Mouse (Mus musculus) gastrocnemius, adult 2 months (tissue): Measurements from ENCODE around the gene Zfp637. TPM values are rescaled to one million over a fixed set of nuclear protein-coding genes. Genes with fewer than 3 reads are reported as not detected.

ENCODE experiments used
- DNase-seq: peaks from one replicate; pipeline ENCODE4 v3.0.0; 2022
- H3K27ac ChIP-seq: fragments of 200-600 bp; 2 replicates; pipeline ENCODE4 v1.8.1; 2022; ENCODE audit warnings: mild to moderate bottlenecking
- H3K4me3 ChIP-seq: fragments of 200-600 bp; 2 replicates; pipeline ENCODE4 v1.8.1; 2022; ENCODE audit warnings: mild to moderate bottlenecking, moderate library complexity
- CTCF ChIP-seq: fragments of 200-600 bp; IDR thresholded peaks from 2 replicates; pipeline ENCODE4 v1.8.1; 2022; ENCODE audit warnings: antibody characterized with exemption, mild to moderate bottlenecking, moderate library complexity
- intact Hi-C: fragments of 180-260 bp; cut with DNase I; formaldehyde crosslinking; loops from one replicate; pipeline ENCODE4 v1.15.1; 2025
- long read RNA-seq, 2 experiments: library from polyadenylated mRNA; stranded (forward); transcript quantifications; one replicate each; pipeline ENCODE4 v2.0.0; 2021
- total RNA-seq, 2 experiments: library from RNA; stranded (reverse); gene quantifications; 2 replicates each; pipeline ENCODE4 v1.2.3; 2021

The Zfp637 gene
- 10 to 100 TPM; 39.9 to 42.3 TPM for total RNA-seq
- long read RNA-seq, experiment 1, transcript Zfp637-202 (3 exons, 421 nt) = minor isoform, 6 of 33 reads
- long read RNA-seq, experiment 1, transcript Zfp637-210 (3 exons, 1,098 nt) = major isoform, 18 of 33 reads
- long read RNA-seq, experiment 1, partial matches to known transcripts = 0 of 33 reads
- long read RNA-seq, experiment 1, other reads (novel, unspliced or antisense) = 2 of 33 reads
- long read RNA-seq, experiment 2, transcript Zfp637-202 (3 exons, 421 nt) = minor isoform, 5 of 33 reads
- long read RNA-seq, experiment 2, transcript Zfp637-210 (3 exons, 1,098 nt) = major isoform, 20 of 33 reads
- long read RNA-seq, experiment 2, partial matches to known transcripts = 0 of 33 reads
- long read RNA-seq, experiment 2, other reads (novel, unspliced or antisense) = 1 of 33 reads

DNA sequence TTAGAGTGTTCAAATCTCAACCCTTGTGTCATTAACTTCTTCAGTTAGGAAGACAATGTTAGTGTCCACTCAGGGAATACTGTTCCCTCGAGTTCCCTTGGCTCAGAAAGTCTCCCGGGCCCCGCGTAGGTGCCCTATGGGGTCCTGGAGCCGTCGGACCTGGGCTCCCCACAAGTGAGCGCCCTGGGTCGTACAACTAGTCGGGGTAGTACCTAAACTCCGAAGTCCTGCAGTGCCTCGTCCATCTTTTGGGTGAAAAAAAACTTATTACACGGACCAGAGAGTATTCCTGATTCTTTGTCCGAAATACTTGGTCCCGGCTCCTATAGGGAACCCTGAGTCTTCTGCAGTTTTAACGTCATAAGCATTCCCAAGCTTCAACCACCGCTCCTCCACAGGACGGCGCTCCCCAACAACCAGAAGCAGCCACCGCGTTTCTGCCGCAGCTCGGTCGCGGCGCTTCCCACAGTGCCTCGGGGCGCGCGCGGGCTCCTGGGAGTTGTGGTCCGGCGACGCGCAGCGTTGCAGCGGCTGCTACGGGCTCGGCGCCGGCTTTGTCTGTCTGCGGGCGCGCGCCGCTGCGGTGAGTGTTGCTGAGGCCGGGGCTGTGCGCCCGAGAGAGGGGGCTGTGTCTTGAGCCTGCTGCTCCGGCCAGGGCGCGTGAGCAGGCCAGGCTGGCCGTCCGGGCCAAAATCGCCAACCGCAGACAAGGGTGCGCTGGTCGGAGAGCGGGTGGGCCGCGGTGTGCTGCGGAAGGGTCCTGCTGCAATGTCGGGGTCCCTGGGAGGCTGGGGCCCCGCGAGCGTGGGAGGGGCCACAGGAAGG, at the start of gene Zfp637:
Gene Zfp637 (plus strand): TSS at position 495 of the 825 bp plus-strand sequence.
- H3K4me3 ChIP-seq = peak within 1 kb of the TSS; percentile 90
- peak within 1 kb of the TSS; percentile 97 for H3K27ac ChIP-seq
- peak; percentile 95 for DNase-seq
- TF ChIP-seq CTCF = peak; percentile 63
- intact Hi-C loops = loop anchor here (2.0 kb wide), 1 partner anchor 80 kb away; no protein-coding TSS in a partner anchor

DNA sequence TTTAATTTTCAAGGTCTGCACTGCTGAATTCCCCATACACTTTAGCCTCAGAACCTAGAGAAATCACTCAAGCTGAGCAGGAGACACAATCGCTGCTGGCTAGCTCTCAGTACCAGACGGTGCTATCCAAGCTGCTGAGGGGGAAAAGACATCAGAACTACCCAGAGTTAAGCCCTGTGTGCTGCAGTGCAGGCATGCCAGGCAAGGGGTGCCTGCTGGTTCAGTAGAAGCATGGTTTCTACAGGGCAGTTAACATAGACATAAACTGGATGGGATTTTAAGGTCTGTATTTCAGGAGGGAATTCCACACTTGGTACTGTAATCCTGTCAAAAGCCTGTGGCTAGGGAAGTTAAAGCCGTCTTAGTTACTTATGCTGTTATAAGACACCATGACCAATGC, 45.7 kb upstream of the Zfp637 start:
- DNase-seq = no peak
- TF ChIP-seq CTCF = no peak
- Histone ChIP-seq H3K27ac (no peak overlapping the region), H3K4me3 (no peak overlapping the region)
- intact Hi-C loops = no loop called here

DNA sequence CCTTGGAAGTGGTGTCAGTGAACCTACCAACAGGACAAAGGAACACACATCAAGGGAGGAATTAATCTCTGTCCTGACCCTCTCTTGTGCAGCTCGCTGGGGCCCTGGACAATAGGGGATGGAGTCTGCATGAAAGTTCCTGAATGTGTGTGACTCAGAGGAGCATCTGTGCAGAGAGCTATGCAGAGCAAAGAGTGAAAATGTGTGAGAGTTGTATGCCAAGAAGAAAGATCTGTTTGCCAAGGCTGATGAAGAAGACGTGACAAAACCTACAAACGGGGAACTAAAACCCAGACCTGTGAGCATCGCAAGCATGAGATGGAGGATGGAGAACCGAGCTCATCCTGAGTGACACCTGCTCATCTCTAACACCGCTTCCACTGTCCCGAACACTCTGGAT, 40.2 kb upstream of the Zfp637 start:
- no peak for DNase-seq
- Histone ChIP-seq H3K4me3 (no peak overlapping the region), H3K27ac (no peak overlapping the region)
- TF ChIP-seq CTCF = no peak
- intact Hi-C loops = no loop called here

DNA sequence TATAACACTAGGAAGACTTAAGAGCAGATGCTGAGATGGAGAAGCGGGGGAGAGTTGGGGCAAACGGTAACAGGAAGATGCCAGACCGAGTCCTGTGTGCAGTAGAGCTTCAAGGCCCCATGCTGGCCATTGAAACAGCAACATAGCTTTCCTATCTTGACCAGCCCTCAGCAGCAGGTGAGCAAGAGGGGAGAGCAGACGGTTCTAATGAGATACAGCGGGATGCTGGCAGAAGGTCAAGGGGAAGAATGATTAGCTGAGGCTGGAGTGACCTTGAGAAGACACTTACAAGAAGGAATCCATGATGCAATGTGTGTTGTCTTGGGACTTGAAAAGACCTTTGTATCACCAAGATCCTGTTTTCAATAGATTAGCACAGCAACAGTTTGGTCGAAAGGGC, 39.2 kb upstream of the Zfp637 start:
- no peak overlapping the region for H3K4me3 ChIP-seq
- TF ChIP-seq CTCF = no peak
- no peak overlapping the region for H3K27ac ChIP-seq
- intact Hi-C loops = no loop called here
- DNase-seq = no peak

DNA sequence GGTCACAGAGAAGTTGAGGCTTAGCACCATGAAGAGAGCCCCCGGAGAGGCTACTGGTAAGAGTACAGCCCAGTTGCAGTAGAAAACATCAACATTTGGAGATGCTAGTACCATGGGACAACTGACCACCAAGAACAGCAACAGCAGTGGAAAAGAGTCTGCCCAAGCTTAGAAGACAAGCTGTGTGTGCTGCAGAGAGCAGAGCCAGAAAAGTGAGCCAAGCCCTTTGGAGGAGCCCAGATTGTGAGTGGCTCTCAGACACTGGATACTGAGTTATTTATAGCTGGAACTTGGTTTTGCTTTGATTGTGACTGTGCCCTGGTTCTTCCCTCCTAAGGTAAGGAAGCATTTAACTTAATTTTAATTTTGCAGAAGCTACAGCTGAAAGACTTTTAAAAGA, 33.2 kb upstream of the Zfp637 start:
- Histone ChIP-seq H3K27ac (peak overlapping the region; percentile 79), H3K4me3 (peak overlapping the region; percentile 48)
- intact Hi-C loops = no loop called here
- DNase-seq = peak; percentile 69
- TF ChIP-seq CTCF = no peak

DNA sequence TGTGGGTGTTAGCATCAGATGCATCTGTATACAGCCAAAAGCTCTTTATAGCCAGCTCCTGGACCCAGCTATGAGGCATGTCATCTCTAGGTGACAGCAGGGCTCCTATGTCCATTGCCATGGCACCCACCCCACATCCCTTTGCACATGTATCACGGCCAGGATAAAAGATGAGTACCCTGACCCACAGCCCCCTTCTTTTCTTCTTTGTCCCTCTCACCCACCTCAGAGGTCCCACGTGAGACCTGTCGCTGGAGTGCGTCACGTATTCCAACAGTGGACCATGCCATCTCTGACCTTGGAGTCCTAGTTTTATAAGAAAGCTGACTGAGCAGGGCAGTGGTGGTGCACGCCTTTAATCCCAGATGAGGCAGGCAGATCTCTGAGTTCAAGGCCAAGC, 31.2 kb upstream of the Zfp637 start:
- no peak for DNase-seq
- H3K27ac ChIP-seq = no peak overlapping the region
- intact Hi-C loops = no loop called here
- TF ChIP-seq CTCF = no peak
- H3K4me3 ChIP-seq = no peak overlapping the region

DNA sequence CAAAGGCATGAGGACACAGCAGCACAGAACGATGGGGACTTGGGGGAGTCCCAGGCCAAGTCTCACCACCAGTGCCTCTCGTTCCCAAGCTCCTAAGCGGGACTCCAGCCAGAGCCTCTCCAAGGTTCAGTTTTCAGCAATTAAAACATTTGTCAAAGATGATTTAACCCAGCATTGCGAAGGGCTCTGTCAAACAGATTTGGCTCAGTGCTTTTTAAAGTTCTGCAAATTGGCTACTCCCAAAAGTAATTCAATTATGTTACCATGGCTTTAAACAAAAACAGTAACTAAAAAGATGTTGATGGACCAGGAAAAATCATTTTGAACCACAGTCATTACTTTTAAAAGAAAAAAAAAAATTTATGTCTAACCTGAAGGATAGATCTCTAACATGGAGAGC, 30.3 kb upstream of the Zfp637 start:
- intact Hi-C loops = no loop called here

DNA sequence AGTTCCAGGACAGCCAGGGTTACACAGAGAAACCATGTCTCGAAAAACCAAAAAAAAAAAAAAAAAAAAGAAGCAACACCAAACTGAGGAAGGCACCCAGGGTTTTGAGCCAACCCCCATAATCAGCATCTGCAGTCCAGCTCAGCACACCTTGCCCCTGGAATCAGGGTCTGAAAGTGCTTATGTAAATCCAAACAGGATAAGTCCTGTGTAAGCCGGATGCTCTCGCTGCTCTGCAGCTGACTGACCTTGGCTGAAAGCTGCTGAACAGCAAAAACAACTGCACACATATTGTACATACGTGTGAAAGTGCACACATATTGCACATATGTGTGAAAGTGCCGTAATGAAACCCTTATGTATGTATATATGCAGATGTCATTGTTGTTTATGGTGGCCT, 29.7 kb upstream of the Zfp637 start:
- Histone ChIP-seq H3K4me3 (no peak overlapping the region), H3K27ac (no peak overlapping the region)
- no peak for DNase-seq
- TF ChIP-seq CTCF = no peak
- intact Hi-C loops = no loop called here

More for the DNA sequence above, 30.3 kb upstream of the Zfp637 start:
- TF ChIP-seq CTCF = no peak
- DNase-seq = peak; percentile 36
- H3K27ac ChIP-seq = no peak overlapping the region; the same call in 1 of the 2 replicates
- no peak overlapping the region for H3K4me3 ChIP-seq

DNA sequence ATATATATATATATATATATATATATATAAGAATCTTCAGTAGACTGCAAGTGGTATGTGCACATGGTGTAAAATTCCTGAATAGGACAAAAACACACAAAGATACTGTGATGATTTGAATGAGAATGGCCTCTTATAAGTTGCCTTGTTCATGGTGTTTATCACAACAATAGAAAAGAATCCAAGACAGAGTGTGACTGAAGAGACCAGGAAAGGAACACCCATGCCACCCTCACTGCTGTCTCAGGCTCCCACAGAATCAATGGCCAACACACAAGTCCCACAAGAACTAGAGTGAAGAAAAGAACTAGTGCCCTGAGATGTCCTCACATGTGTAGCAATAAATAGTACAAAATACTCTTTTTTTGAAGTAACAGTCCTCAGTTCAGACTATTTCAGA, 26.3 kb upstream of the Zfp637 start:
- Histone ChIP-seq H3K27ac (no peak overlapping the region), H3K4me3 (no peak overlapping the region)
- TF ChIP-seq CTCF = no peak
- intact Hi-C loops = no loop called here
- DNase-seq = no peak

DNA sequence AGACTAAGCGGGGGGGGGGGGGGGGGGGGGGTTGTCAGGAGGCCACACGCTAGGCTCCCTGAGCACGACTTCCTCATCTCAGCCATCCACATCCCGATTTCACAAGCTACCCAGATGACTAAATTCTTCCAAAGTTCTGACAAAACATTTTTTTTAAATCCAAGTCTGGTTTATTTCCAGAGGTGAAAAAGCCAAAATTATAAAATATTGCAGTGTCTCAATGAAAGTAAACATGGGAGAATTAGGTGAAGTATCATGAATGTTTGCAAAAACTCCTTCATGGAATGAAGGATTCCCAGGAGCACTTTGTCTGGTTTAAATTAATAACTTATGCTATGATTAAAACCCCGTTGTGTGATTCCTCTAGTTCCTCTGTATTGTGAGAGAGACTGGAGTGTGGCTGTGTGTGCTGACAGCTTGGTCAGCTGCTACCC, 23.9 kb upstream of the Zfp637 start:
- TF ChIP-seq CTCF = no peak
- DNase-seq = no peak
- H3K4me3 ChIP-seq = no peak overlapping the region
- H3K27ac ChIP-seq = no peak overlapping the region
- intact Hi-C loops = no loop called here

DNA sequence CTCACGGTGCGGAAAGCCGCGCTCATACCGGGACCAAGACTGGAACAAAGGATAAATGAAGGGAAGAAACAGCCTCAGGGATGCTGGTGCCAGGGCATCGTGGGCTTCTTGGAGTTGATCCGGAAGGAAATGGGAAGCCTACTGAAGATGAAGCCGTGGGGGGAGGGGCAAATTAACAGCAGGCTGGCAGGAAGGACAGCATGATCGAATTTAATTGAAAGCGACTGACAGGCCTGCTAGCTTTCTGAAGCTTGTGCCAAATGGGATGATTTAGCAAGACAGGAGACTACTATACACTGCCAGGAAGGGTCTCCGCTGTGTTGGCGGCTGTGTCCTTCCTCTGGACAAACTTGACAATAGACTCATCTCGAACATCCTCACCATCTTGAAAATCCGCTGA, 20.7 kb upstream of the Zfp637 start:
- no peak for DNase-seq
- TF ChIP-seq CTCF = no peak
- intact Hi-C loops = loop anchor here (10.0 kb wide), 1 partner anchor 136 kb away; no protein-coding TSS in a partner anchor
- H3K27ac ChIP-seq = no peak overlapping the region
- H3K4me3 ChIP-seq = no peak overlapping the region

DNA sequence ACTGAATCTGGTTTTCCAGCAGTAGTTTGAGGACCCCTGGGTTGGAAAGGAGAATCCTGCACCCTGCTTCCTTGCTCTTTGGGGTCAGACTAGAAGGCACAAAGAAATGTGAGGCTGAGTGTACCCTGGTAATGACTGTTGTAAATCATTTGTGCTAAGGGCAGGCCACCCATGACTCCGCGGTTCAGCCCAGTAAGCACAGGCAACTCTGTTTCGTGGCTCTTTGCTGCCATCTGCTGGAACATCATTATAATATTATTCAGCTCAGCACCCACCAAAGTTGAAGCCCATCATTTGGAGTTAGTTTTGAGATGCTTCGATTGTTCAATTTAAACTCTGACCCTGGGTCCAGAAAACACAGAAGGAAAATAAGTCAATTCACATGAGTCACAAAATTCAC, 15.6 kb upstream of the Zfp637 start:
- peak; percentile 75 for DNase-seq
- intact Hi-C loops = loop anchor here (1.0 to 10.0 kb wide), 5 partner anchors 67 to 1058 kb away; no protein-coding TSS in a partner anchor
- TF ChIP-seq CTCF = peak; percentile 78
- Histone ChIP-seq H3K4me3 (no peak overlapping the region), H3K27ac (no peak overlapping the region)

DNA sequence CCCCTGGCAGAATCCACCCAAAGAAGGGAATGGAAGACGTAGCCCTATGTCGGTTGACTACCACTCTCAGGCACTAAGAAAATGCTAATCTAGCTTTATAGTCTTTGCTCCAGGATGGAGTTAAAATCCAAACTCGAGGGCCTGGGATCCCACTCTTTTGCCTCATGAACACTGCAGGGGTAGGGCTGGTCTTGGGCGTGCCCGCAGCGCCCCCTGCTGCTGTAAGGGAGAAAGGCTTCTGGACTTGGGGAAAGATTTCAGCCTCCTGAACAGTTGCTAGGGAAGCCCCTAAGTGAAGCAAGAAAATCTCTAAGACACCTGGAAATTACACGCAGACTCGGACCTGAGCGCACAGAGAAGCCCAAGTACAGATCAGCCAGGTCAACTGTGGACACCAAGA, 12.7 kb upstream of the Zfp637 start:
- Histone ChIP-seq H3K4me3 (no peak overlapping the region), H3K27ac (no peak overlapping the region)
- intact Hi-C loops = loop anchor here (5.0 to 10.0 kb wide), 3 partner anchors 143 to 1061 kb away; no protein-coding TSS in a partner anchor
- peak; percentile 78 for DNase-seq
- TF ChIP-seq CTCF = peak; percentile 89
